Mouse (Mus musculus): Measurements from ENCODE around the gene Serinc5.
A peak's percentile ranks its signal among the peaks of the same experiment; 100 is the strongest.

DNA sequence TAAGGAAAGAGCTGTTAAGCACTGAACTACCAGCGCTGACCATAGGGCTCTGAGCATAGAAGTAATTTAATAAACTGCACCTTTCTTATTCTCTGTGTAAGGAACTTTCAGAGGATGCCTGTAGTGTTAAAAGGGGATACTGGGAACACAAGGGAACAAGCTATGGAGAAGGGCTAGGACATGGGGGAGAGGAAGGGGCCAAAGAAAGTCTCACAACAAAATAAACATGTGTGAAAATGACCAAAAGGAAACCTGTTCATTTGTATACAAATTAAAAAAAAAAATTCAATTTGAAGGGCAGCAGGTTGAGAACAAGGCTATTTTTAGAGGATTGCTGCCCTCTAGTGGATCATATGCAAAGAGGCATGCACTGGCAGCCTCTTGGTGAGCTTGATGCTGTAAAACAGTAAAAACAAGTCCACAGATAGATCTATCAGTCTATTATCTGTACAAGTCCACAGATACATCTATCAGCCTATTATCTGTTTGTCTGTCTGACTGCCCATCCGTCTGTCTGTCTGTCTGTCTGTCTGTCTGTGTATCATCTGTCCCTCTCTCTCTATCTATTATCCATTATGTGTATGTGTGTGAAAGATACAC, 129.9 kb downstream of the Serinc5 start:
- TF ChIP-seq POLR2A (IDR thresholded peaks at IDR 0.05; ENCODE audit: low read depth, low read length) (no peak), CTCF (conservative IDR thresholded peaks at IDR 0.05; ENCODE audit: insufficient read depth, insufficient read length, low read depth, low read length) (peak; percentile 67)
